In the genomic region with DNA sequence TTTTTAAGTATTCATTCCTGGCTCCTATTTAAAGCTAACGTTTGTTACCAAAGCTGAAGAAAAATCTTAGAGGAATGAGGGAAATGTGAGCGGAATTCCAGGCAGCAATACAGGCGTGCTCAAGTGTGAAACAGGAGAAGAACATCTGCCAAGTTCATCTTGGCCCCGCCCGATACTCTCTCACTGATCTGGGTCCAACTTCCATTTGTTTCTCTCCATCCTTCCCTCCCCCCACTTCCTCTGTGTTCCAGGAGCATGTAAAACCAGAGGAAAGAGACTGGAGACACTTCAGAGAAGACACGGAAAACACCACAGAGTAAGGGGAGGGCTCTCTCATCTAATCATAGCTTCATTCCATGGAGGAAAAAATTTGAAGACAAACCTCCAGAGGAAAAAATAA, we compare ENCODE assay signal across 8 mouse cellular contexts.
DNase-seq lines count a peak whose midpoint lies in the region; ATAC-seq lines count a peak whose summit lies in the region.

No protein-coding gene starts in this region.

- ATAC-seq in forebrain, embryonic 15.5 days (replicated peaks): peak; percentile 41; the same call in 1 of the 2 replicates
- ATAC-seq in forebrain, embryonic 12.5 days (ENCODE audit: low FRiP score): no peak
- ATAC-seq in heart, embryonic 16.5 days (replicated peaks; ENCODE audit: extremely low read depth, insufficient read depth, low FRiP score): peak; percentile 35; the same call in 1 of the 2 replicates
- peak; percentile 65; the same call in 1 of the 2 replicates for ATAC-seq in limb, embryonic 15.5 days (ENCODE audit: insufficient number of reproducible peaks, low FRiP score, low TSS enrichment, low read depth)
- ATAC-seq in hindbrain, embryonic 13.5 days (ENCODE audit: low FRiP score): no peak

- no peak overlapping the region for H3K4me2 ChIP-seq in forebrain, embryonic 15.5 days (replicated peaks)
- H3K4me2 ChIP-seq in forebrain, embryonic 12.5 days: no peak overlapping the region
- H3K4me2 ChIP-seq in heart, embryonic 16.5 days (ENCODE audit: low read depth, low read length): no peak overlapping the region; the same call in 1 of the 2 replicates
- no peak overlapping the region for H3K4me2 ChIP-seq in limb, embryonic 15.5 days
- no peak overlapping the region for H3K4me2 ChIP-seq in hindbrain, embryonic 13.5 days

- no peaks in the 10 kb centered on the region for H3K9me3 ChIP-seq in forebrain, embryonic 15.5 days
- H3K9me3 ChIP-seq in forebrain, embryonic 12.5 days: no peaks in the 10 kb centered on the region
- no peaks in the 10 kb centered on the region for H3K9me3 ChIP-seq in heart, embryonic 16.5 days (replicated peaks; ENCODE audit: control insufficient read depth, low read length)
- no peaks in the 10 kb centered on the region for H3K9me3 ChIP-seq in limb, embryonic 15.5 days
- H3K9me3 ChIP-seq in hindbrain, embryonic 13.5 days: no peaks in the 10 kb centered on the region

- no peaks in the 10 kb centered on the region for H3K27me3 ChIP-seq in forebrain, embryonic 15.5 days
- H3K27me3 ChIP-seq in forebrain, embryonic 12.5 days: no peaks in the 10 kb centered on the region
- no peaks in the 10 kb centered on the region for H3K27me3 ChIP-seq in heart, embryonic 16.5 days (ENCODE audit: control insufficient read depth, insufficient read depth, low read length)
- H3K27me3 ChIP-seq in limb, embryonic 15.5 days: no peaks in the 10 kb centered on the region
- no peaks in the 10 kb centered on the region for H3K27me3 ChIP-seq in hindbrain, embryonic 13.5 days

- 49% methylated on average over 6 of the region's 6 CpGs for WGBS in forebrain, embryonic 15.5 days
- 77% methylated on average over 6 of the region's 6 CpGs for WGBS in forebrain, embryonic 12.5 days
- 45% methylated on average over 6 of the region's 6 CpGs for WGBS in heart, embryonic 16.5 days
- WGBS in limb, embryonic 15.5 days: 31% methylated on average over 6 of the region's 6 CpGs
- 79% methylated on average over 6 of the region's 6 CpGs for WGBS in hindbrain, embryonic 13.5 days

- H3K27ac ChIP-seq in forebrain, embryonic 15.5 days (replicated peaks): peak overlapping the region; percentile 54; the same call in 1 of the 2 replicates
- no peak overlapping the region for H3K27ac ChIP-seq in forebrain, embryonic 12.5 days
- no peak overlapping the region for H3K27ac ChIP-seq in heart, embryonic 16.5 days (ENCODE audit: low read length)
- H3K27ac ChIP-seq in limb, embryonic 15.5 days: 0 out of 2 replicates have a peak overlapping the region, but pooled peaks have one; percentile 22
- no peak overlapping the region for H3K27ac ChIP-seq in hindbrain, embryonic 13.5 days

- DNase-seq in NIH3T3 (ENCODE audit: low read depth): peak; percentile 26
- DNase-seq in adipocyte (ENCODE audit: low spot score): no peak
- no peak for DNase-seq in cerebellum, adult 11-12 months

- H3K9ac ChIP-seq in forebrain, embryonic 15.5 days (replicated peaks): no peak overlapping the region
- no peak overlapping the region for H3K9ac ChIP-seq in forebrain, embryonic 12.5 days
- H3K9ac ChIP-seq in heart, embryonic 16.5 days (ENCODE audit: low read length): no peak overlapping the region
- no peak overlapping the region for H3K9ac ChIP-seq in limb, embryonic 15.5 days
- no peak overlapping the region for H3K9ac ChIP-seq in hindbrain, embryonic 13.5 days

- H3K36me3 ChIP-seq in forebrain, embryonic 15.5 days: no peaks in the 10 kb centered on the region
- no peaks in the 10 kb centered on the region for H3K36me3 ChIP-seq in forebrain, embryonic 12.5 days (replicated peaks)
- no peaks in the 10 kb centered on the region for H3K36me3 ChIP-seq in heart, embryonic 16.5 days (ENCODE audit: control insufficient read depth, insufficient read depth)
- H3K36me3 ChIP-seq in limb, embryonic 15.5 days: no peaks in the 10 kb centered on the region
- no peaks in the 10 kb centered on the region for H3K36me3 ChIP-seq in hindbrain, embryonic 13.5 days

- no peak overlapping the region for H3K4me3 ChIP-seq in forebrain, embryonic 15.5 days
- H3K4me3 ChIP-seq in forebrain, embryonic 12.5 days (replicated peaks): no peak overlapping the region
- H3K4me3 ChIP-seq in heart, embryonic 16.5 days (ENCODE audit: low read length): no peak overlapping the region
- H3K4me3 ChIP-seq in limb, embryonic 15.5 days: no peak overlapping the region
- no peak overlapping the region for H3K4me3 ChIP-seq in hindbrain, embryonic 13.5 days

- peaks cover 16% of the 10 kb centered on the region for H3K4me1 ChIP-seq in forebrain, embryonic 15.5 days
- H3K4me1 ChIP-seq in forebrain, embryonic 12.5 days: no peaks in the 10 kb centered on the region
- H3K4me1 ChIP-seq in heart, embryonic 16.5 days (ENCODE audit: control insufficient read depth, insufficient read depth, low read length): 0 out of 2 replicates have a peak, but pooled peaks cover 2% of the 10 kb centered on the region
- H3K4me1 ChIP-seq in limb, embryonic 15.5 days: peaks cover 12% of the 10 kb centered on the region; the same call in 1 of the 2 replicates
- H3K4me1 ChIP-seq in hindbrain, embryonic 13.5 days (replicated peaks): no peaks in the 10 kb centered on the region

Comparison
In these comparisons a context has a peak if more than half of its experiments do, and no peak if none do; other contexts are left out.
1. ATAC-seq: peak in forebrain, embryonic 15.5 days (single experiment), heart, embryonic 16.5 days (single experiment) and limb, embryonic 15.5 days (single experiment); none in forebrain, embryonic 12.5 days (single experiment) and hindbrain, embryonic 13.5 days (single experiment).
2. H3K27ac ChIP-seq: peak in forebrain, embryonic 15.5 days (single experiment) and limb, embryonic 15.5 days (single experiment); none in forebrain, embryonic 12.5 days (single experiment), heart, embryonic 16.5 days (single experiment) and hindbrain, embryonic 13.5 days (single experiment).